Comparison of ENCODE assay signal across 19 mouse cellular contexts in the genomic region with DNA sequence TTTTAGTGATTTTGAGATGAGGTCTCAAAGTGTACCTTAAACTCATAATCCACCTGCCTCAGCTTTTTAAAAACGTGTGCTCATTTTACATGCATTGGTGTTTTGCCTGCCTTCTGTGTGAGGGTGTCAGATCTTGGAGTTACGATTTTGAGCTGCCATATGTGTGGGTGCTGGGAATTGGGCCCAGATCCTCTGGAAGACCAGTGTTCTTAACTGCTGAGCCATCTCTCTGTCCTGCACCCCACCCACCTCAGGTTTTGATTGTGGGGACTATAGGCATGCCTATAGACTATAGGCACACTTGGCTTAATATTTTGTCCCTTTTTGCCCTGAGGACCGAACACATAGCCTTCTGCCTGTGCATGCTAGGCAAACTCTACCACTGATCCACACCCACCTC. TPM values are rescaled to one million over a fixed set of nuclear protein-coding genes. Genes with fewer than 3 reads are reported as not detected.
A peak's percentile ranks its signal among the peaks of the same experiment; 100 is the strongest.
DNase-seq lines count a peak whose midpoint lies in the region; ATAC-seq and TF ChIP-seq lines count a peak whose summit lies in the region.
"Had no signal": no experiment of that assay in that cellular context is flagged by ENCODE, and none has a peak within 500 bp of the region (broad histone marks: within the 10 kb centered on the region; RNA-seq: fewer than 3 reads in every experiment).

No protein-coding gene starts in this region.

- no peak overlapping the region for H3K9ac ChIP-seq in forebrain, postnatal 0 days
- H3K9ac ChIP-seq in forebrain, embryonic 12.5 days: no peak overlapping the region
- no peak overlapping the region for H3K9ac ChIP-seq in midbrain, postnatal 0 days (replicated peaks; ENCODE audit: low read length, poor library complexity, severe bottlenecking)
- H3K9ac ChIP-seq in midbrain, embryonic 16.5 days (ENCODE audit: low read depth, low read length): no peak overlapping the region
- H3K9ac ChIP-seq: heart, embryonic 13.5 days; hindbrain, embryonic 13.5 days had no signal

- peak; percentile 25; the same call in 1 of the 2 replicates for ATAC-seq in forebrain, postnatal 0 days
- no peak for ATAC-seq in forebrain, embryonic 12.5 days (ENCODE audit: low FRiP score)
- ATAC-seq in midbrain, postnatal 0 days (ENCODE audit: low FRiP score): 0 out of 2 replicates have a peak, but pooled peaks have one; percentile 19
- no peak for ATAC-seq in midbrain, embryonic 16.5 days

- H3K4me1 ChIP-seq in forebrain, postnatal 0 days (ENCODE audit: insufficient read depth): no peaks in the 10 kb centered on the region
- H3K4me1 ChIP-seq in forebrain, embryonic 12.5 days: no peaks in the 10 kb centered on the region
- H3K4me1 ChIP-seq in midbrain, postnatal 0 days (ENCODE audit: insufficient read depth, low read length): no peaks in the 10 kb centered on the region
- no peaks in the 10 kb centered on the region for H3K4me1 ChIP-seq in midbrain, embryonic 16.5 days (ENCODE audit: control insufficient read depth, insufficient read depth, low read length)
- H3K4me1 ChIP-seq: heart, embryonic 13.5 days; hindbrain, embryonic 13.5 days had no signal

- H3K9me3 ChIP-seq in forebrain, postnatal 0 days (ENCODE audit: low read length): no peaks in the 10 kb centered on the region
- no peaks in the 10 kb centered on the region for H3K9me3 ChIP-seq in forebrain, embryonic 12.5 days
- no peaks in the 10 kb centered on the region for H3K9me3 ChIP-seq in midbrain, postnatal 0 days (ENCODE audit: low read length)
- no peaks in the 10 kb centered on the region for H3K9me3 ChIP-seq in midbrain, embryonic 16.5 days (replicated peaks; ENCODE audit: control insufficient read depth, low read length, poor library complexity, severe bottlenecking)
- H3K9me3 ChIP-seq: embryonic facial prominence, embryonic 10.5 days; heart, embryonic 13.5 days; hindbrain, embryonic 13.5 days had no signal

- intact Hi-C loops in left cerebral cortex, adult 2 months (cut with DNase I): no loop called here

- no peak overlapping the region for H3K4me3 ChIP-seq in forebrain, postnatal 0 days (ENCODE audit: low read depth, low read length)
- no peak overlapping the region for H3K4me3 ChIP-seq in forebrain, embryonic 12.5 days (replicated peaks)
- no peak overlapping the region for H3K4me3 ChIP-seq in left cerebral cortex, adult 2 months
- H3K4me3 ChIP-seq in midbrain, postnatal 0 days (ENCODE audit: low read depth, low read length): no peak overlapping the region
- no peak overlapping the region for H3K4me3 ChIP-seq in midbrain, embryonic 16.5 days (ENCODE audit: low read depth, low read length)
- H3K4me3 ChIP-seq: embryonic facial prominence, embryonic 10.5 days; heart, embryonic 13.5 days; hindbrain, embryonic 13.5 days had no signal

- no peak for DNase-seq in forebrain, postnatal 0 days
- DNase-seq in left cerebral cortex, adult 18-20 months (ENCODE audit: low spot score in 2 of 2): peak; percentile 45 to 72
- no peak for DNase-seq in left cerebral cortex, adult 2 months (ENCODE audit: extremely low spot score in 1 of 2, low spot score in 2 of 2)
- no peak for DNase-seq in midbrain, postnatal 0 days (ENCODE audit: low spot score)
- peak; percentile 43 for DNase-seq in right cerebral cortex, postnatal 25 days
- no peak for DNase-seq in kidney, adult 9 months

- no peaks in the 10 kb centered on the region for H3K27me3 ChIP-seq in forebrain, postnatal 0 days (ENCODE audit: insufficient read depth, low read length)
- H3K27me3 ChIP-seq in forebrain, embryonic 12.5 days: peaks cover 3% of the 10 kb centered on the region; the same call in 1 of the 2 replicates
- no peaks in the 10 kb centered on the region for H3K27me3 ChIP-seq in midbrain, postnatal 0 days (ENCODE audit: insufficient read depth, low read length)
- H3K27me3 ChIP-seq in midbrain, embryonic 16.5 days (ENCODE audit: control insufficient read depth, insufficient read depth, low read depth, low read length): no peaks in the 10 kb centered on the region
- H3K27me3 ChIP-seq: CH12.LX; heart, embryonic 13.5 days; hindbrain, embryonic 13.5 days; Patski had no signal

- H3K36me3 ChIP-seq in forebrain, postnatal 0 days (ENCODE audit: insufficient read depth): peaks cover 22% of the 10 kb centered on the region
- H3K36me3 ChIP-seq in forebrain, embryonic 12.5 days (replicated peaks): peaks cover 26% of the 10 kb centered on the region
- peaks cover 17% of the 10 kb centered on the region for H3K36me3 ChIP-seq in midbrain, postnatal 0 days (ENCODE audit: insufficient read depth, low read length)
- H3K36me3 ChIP-seq in midbrain, embryonic 16.5 days (ENCODE audit: control insufficient read depth, insufficient read depth, low read length): peaks cover 16% of the 10 kb centered on the region

- 56% methylated on average over 3 of the region's 3 CpGs for WGBS in forebrain, postnatal 0 days
- 64% methylated on average over 3 of the region's 3 CpGs for WGBS in forebrain, embryonic 12.5 days
- 65% methylated on average over 3 of the region's 3 CpGs for WGBS in midbrain, postnatal 0 days
- WGBS in midbrain, embryonic 16.5 days: 64% methylated on average over 3 of the region's 3 CpGs

- H3K4me2 ChIP-seq in forebrain, postnatal 0 days (ENCODE audit: low read depth): no peak overlapping the region
- H3K4me2 ChIP-seq in forebrain, embryonic 12.5 days: no peak overlapping the region
- H3K4me2 ChIP-seq in midbrain, postnatal 0 days (ENCODE audit: low read depth, low read length, poor library complexity, severe bottlenecking): no peak overlapping the region
- no peak overlapping the region for H3K4me2 ChIP-seq in midbrain, embryonic 16.5 days (ENCODE audit: low read length)
- H3K4me2 ChIP-seq: heart, embryonic 13.5 days; hindbrain, embryonic 13.5 days had no signal

- no peak overlapping the region for H3K27ac ChIP-seq in forebrain, postnatal 0 days (ENCODE audit: low read depth, low read length)
- H3K27ac ChIP-seq in forebrain, embryonic 12.5 days: no peak overlapping the region
- no peak overlapping the region for H3K27ac ChIP-seq in left cerebral cortex, adult 2 months
- no peak overlapping the region for H3K27ac ChIP-seq in midbrain, postnatal 0 days (ENCODE audit: low read depth, low read length)
- H3K27ac ChIP-seq in midbrain, embryonic 16.5 days (ENCODE audit: low read length): no peak overlapping the region
- H3K27ac ChIP-seq: embryonic facial prominence, embryonic 10.5 days; heart, embryonic 13.5 days; hindbrain, embryonic 13.5 days; hindbrain, postnatal 0 days had no signal

- TF ChIP-seq CTCF in forebrain, postnatal 0 days (IDR thresholded peaks at IDR 0.05; ENCODE audit: low read depth): no peak
- no peak for TF ChIP-seq CTCF in left cerebral cortex, adult 2 months (IDR thresholded peaks at IDR 0.05)
- TF ChIP-seq CTCF in midbrain, postnatal 0 days (IDR thresholded peaks at IDR 0.05): no peak

RNA-seq across cellular contexts. Expression of a gene that starts 14.7 kb away (rescaled TPM):
- 10.1 and 10.2 TPM in 2 replicates for total RNA-seq in forebrain, postnatal 0 days (2014; rRNA removed)
- polyA plus RNA-seq in forebrain, postnatal 0 days (2015; fragmentation: Nextera tagmentation; extraction: Ambion mirVana): 12.6 and 14.7 TPM in 2 replicates
- 1.8 and 2.0 TPM in 2 replicates for polyA plus RNA-seq in forebrain, embryonic 12.5 days (2016; fragmentation: Nextera tagmentation; extraction: Ambion mirVana)
- 10 to 100 TPM; 10.0 to 11.9 TPM for total RNA-seq in left cerebral cortex, adult 18-20 months (2021)
- total RNA-seq in left cerebral cortex, adult 2 months (2021): 10 to 100 TPM; 10.2 to 11.5 TPM
- 9.4 and 11.1 TPM in 2 replicates for total RNA-seq in midbrain, postnatal 0 days (2014; rRNA removed)
- polyA plus RNA-seq in midbrain, postnatal 0 days (2015; fragmentation: Nextera tagmentation; extraction: Ambion mirVana): 9.5 and 12.3 TPM in 2 replicates
- polyA plus RNA-seq in midbrain, embryonic 16.5 days (2015; fragmentation: Nextera tagmentation; extraction: Ambion mirVana): 4.2 and 6.4 TPM in 2 replicates
- total RNA-seq: adrenal gland, adult 18-20 months; adrenal gland, postnatal 14 days; gastrocnemius, adult 8-10 months; gastrocnemius, postnatal 36 days; heart, postnatal 36 days had no signal

RNA-seq across cellular contexts. Expression of a gene that starts 39.6 kb away (rescaled TPM):
- total RNA-seq in forebrain, postnatal 0 days (2014; rRNA removed): 40.1 and 61.2 TPM in 2 replicates
- polyA plus RNA-seq in forebrain, postnatal 0 days (2015; fragmentation: Nextera tagmentation; extraction: Ambion mirVana): 105 and 130 TPM in 2 replicates
- polyA plus RNA-seq in forebrain, embryonic 12.5 days (2016; fragmentation: Nextera tagmentation; extraction: Ambion mirVana): 42.4 and 53.1 TPM in 2 replicates
- total RNA-seq in left cerebral cortex, adult 18-20 months (2021): 10 to 100 TPM; 75.9 to 81.5 TPM
- 10 to 100 TPM; 68.0 to 69.0 TPM for total RNA-seq in left cerebral cortex, adult 2 months (2021)
- total RNA-seq in midbrain, postnatal 0 days (2014; rRNA removed): 43.1 and 55.6 TPM in 2 replicates
- 105 and 108 TPM in 2 replicates for polyA plus RNA-seq in midbrain, postnatal 0 days (2015; fragmentation: Nextera tagmentation; extraction: Ambion mirVana)
- 66.9 and 75.6 TPM in 2 replicates for polyA plus RNA-seq in midbrain, embryonic 16.5 days (2015; fragmentation: Nextera tagmentation; extraction: Ambion mirVana)

Comparison
In these comparisons a context has a peak if more than half of its experiments do, and no peak if none do; other contexts are left out.
1. ATAC-seq: peak in forebrain, postnatal 0 days (single experiment) and midbrain, postnatal 0 days (single experiment); none in forebrain, embryonic 12.5 days (single experiment) and midbrain, embryonic 16.5 days (single experiment).
2. DNase-seq: peak in left cerebral cortex, adult 18-20 months (2 of 2) and right cerebral cortex, postnatal 25 days (single experiment); none in forebrain, postnatal 0 days (single experiment), left cerebral cortex, adult 2 months (0 of 2), midbrain, postnatal 0 days (single experiment) and kidney, adult 9 months (single experiment).